Mouse (Mus musculus) liver, adult 2 months (tissue): ENCODE data around the gene Zfp273. TPM values are rescaled to one million over a fixed set of nuclear protein-coding genes. Genes with fewer than 3 reads are reported as not detected.
A peak's percentile ranks its signal among the peaks of the same experiment; 100 is the strongest.
"Not testable (repeated sequence)": the region's sequence is repeated elsewhere in the genome, so short reads cannot be mapped to it uniquely, and the experiment has no call there.

ENCODE experiments used
- DNase-seq: peaks from one replicate; pipeline ENCODE4 v3.0.0-alpha.2; 2011; ENCODE audit warnings: low read depth, low spot score; ENCODE audit errors: extremely low read depth
- H3K27ac ChIP-seq: fragments of 200-500 bp; replicated peaks from 2 replicates; pipeline ENCODE4 v1.5.1; 2012; ENCODE audit warnings: low read depth, mild to moderate bottlenecking, control low read depth, inconsistent platforms, low read length; ENCODE audit not compliant: insufficient read depth
- H3K27me3 ChIP-seq: fragments of 200-500 bp; 2 replicates; pipeline ENCODE4 v1.6.1; 2012; ENCODE audit warnings: mild to moderate bottlenecking, moderate library complexity, low read length, inconsistent platforms; ENCODE audit not compliant: control insufficient read depth, insufficient read depth
- H3K36me3 ChIP-seq: fragments of 200-500 bp; 2 replicates; pipeline ENCODE4 v1.6.1; 2012; ENCODE audit warnings: low read length, inconsistent platforms; ENCODE audit not compliant: control insufficient read depth, insufficient read depth
- H3K4me1 ChIP-seq: fragments of 200-500 bp; 2 replicates; pipeline ENCODE4 v1.6.1; 2011; ENCODE audit warnings: low read length; ENCODE audit not compliant: control insufficient read depth, insufficient read depth
- H3K4me3 ChIP-seq: fragments of 200-500 bp; 2 replicates; pipeline ENCODE4 v1.5.1; 2011; ENCODE audit warnings: low read depth, mild to moderate bottlenecking, control low read depth, low read length, moderate library complexity; ENCODE audit not compliant: insufficient read depth
- H3K79me2 ChIP-seq: fragments of 200-500 bp; 2 replicates; pipeline ENCODE4 v1.6.1; 2012; ENCODE audit warnings: inconsistent platforms, mild to moderate bottlenecking, low read length, moderate library complexity; ENCODE audit not compliant: control insufficient read depth, insufficient read depth
- H3K9ac ChIP-seq: fragments of 200-500 bp; 2 replicates; pipeline ENCODE4 v1.6.1; 2012; ENCODE audit warnings: low read depth, mild to moderate bottlenecking, control low read depth, inconsistent platforms, low read length
- CTCF ChIP-seq: fragments of 200-500 bp; IDR thresholded peaks from 2 replicates; pipeline ENCODE4 v1.5.1; 2011; ENCODE audit warnings: low read depth, low read length, control low read depth
- POLR2A ChIP-seq: fragments of 200-500 bp; IDR thresholded peaks from 2 replicates; pipeline ENCODE4 v1.6.1; 2011; ENCODE audit warnings: low read length, control low read depth; ENCODE audit not compliant: insufficient read depth; ENCODE audit errors: extremely low read depth
- WGBS: fragments of 180-500 bp; shearing (Covaris S2); methylation state at CpG from one replicate; pipeline ENCODE4 v1.1.7; 2018; 5-methylcytosine and 5-hydroxymethylcytosine counted together
- polyA plus RNA-seq: library from polyadenylated mRNA; depleted of rRNA; stranded (reverse); fragments of >200 nt; gene quantifications from 2 replicates; pipeline ENCODE4 v1.2.3, GENCODE M21; 2012
- total RNA-seq: library from RNA; depleted of rRNA; stranded (reverse); fragments of >200 nt; gene quantifications from 2 replicates; pipeline ENCODE4 v1.2.3, GENCODE M21; 2014

Zfp273 gene
- total and polyA plus RNA-seq, 2 experiments = 0.26 to 3.4 TPM

GRCm38 (mm10) chr13:67811651-67812210, 1.8 kb upstream of the Zfp273 start:
- TF ChIP-seq POLR2A = no peak
- no peak for TF ChIP-seq CTCF
- no peak for DNase-seq
- WGBS = 84% methylated on average over 1 of the region's 1 CpGs
- Histone ChIP-seq H3K9ac (no peak overlapping the region), H3K4me3 (no peak overlapping the region), H3K27ac (no peak overlapping the region), H3K4me1 (peaks cover 2% of the 10 kb centered on the region; the same call in 1 of the 2 replicates), H3K27me3 (no peaks in the 10 kb centered on the region), H3K79me2 (no peaks in the 10 kb centered on the region), H3K36me3 (no peaks in the 10 kb centered on the region)

GRCm38 (mm10) chr13:67812961-67813709, 405 bp upstream of the Zfp273 start:
- Histone ChIP-seq H3K9ac (no peak overlapping the region), H3K4me1 (peaks cover 2% of the 10 kb centered on the region; the same call in 1 of the 2 replicates), H3K27me3 (no peaks in the 10 kb centered on the region), H3K27ac (no peak overlapping the region), H3K36me3 (peaks cover 1% of the 10 kb centered on the region; the same call in 1 of the 2 replicates), H3K4me3 (peak overlapping the region; percentile 76; the same call in 1 of the 2 replicates), H3K79me2 (no peaks in the 10 kb centered on the region; the same call in 1 of the 2 replicates)
- 76% methylated on average over 8 of the region's 8 CpGs for WGBS
- TF ChIP-seq POLR2A = no peak
- no peak for TF ChIP-seq CTCF
- no peak for DNase-seq

GRCm38 (mm10) chr13:67818636-67819035, 5.1 kb downstream of the Zfp273 start:
- Histone ChIP-seq H3K4me3 (no peak overlapping the region), H3K79me2 (no peaks in the 10 kb centered on the region; the same call in 1 of the 2 replicates), H3K36me3 (peaks cover 24% of the 10 kb centered on the region), H3K27me3 (no peaks in the 10 kb centered on the region), H3K27ac (no peak overlapping the region), H3K9ac (no peak overlapping the region), H3K4me1 (peaks cover 2% of the 10 kb centered on the region; the same call in 1 of the 2 replicates)
- 78% methylated on average over 1 of the region's 1 CpGs for whole genome bisulfite sequencing
- TF ChIP-seq POLR2A (no peak), CTCF (no peak)
- DNase-seq = no peak

DNA sequence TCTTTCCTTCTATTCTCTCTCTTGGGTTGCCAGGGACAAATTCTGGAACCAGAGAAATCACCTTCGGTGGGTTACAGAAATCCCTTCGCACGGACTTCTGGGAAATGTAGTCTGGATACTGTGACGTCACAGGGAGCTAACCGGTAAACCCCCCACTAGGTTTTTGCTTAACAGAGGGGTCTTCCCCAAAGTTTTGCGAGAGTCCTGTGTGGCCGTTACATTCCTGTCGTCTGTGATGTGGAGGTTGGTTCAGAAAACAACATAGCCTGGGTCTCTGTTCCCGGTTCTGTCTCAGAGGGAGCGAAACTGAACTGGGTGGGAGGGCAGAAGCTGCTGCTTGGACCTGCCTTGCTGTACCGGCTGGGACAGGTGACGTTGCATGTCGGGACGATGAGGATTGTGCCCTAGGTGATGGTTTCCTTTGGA, 17.4 kb downstream of the Zfp273 start, which contains the start of gene Gm10037:
Gene Gm10037 (plus strand): TSS at position 196 of the 426 bp plus-strand sequence.
- no peaks in the 10 kb centered on the region for H3K27me3 ChIP-seq
- H3K79me2 ChIP-seq = no peaks in the 10 kb centered on the region
- 3% methylated on average over 14 of the region's 14 CpGs for WGBS
- no peaks in the 10 kb centered on the region for H3K4me1 ChIP-seq
- TF ChIP-seq POLR2A (no peak), CTCF (no peak)
- peaks cover 4% of the 10 kb centered on the region for H3K36me3 ChIP-seq
- peak within 1 kb of the TSS; percentile 53 for H3K4me3 ChIP-seq
- peak within 1 kb of the TSS; percentile 75 for H3K9ac ChIP-seq
- DNase-seq = peak; percentile 69
- peak within 1 kb of the TSS; percentile 48; the same call in 1 of the 2 replicates for H3K27ac ChIP-seq

- H3K27me3 ChIP-seq, H3K79me2 ChIP-seq, DNase-seq, H3K4me3 ChIP-seq, H3K9ac ChIP-seq, H3K27ac ChIP-seq, H3K4me1 ChIP-seq, H3K36me3 ChIP-seq: not testable (repeated sequence)
Measured at GRCm38 (mm10) chr13:67833137-67833536, 19.6 kb downstream of the Zfp273 start.

GRCm38 (mm10) chr13:67843775-67844118, 30.2 kb downstream of the Zfp273 start:
- DNase-seq = no peak
- Histone ChIP-seq H3K27ac (no peak overlapping the region), H3K36me3 (no peaks in the 10 kb centered on the region), H3K79me2 (no peaks in the 10 kb centered on the region), H3K4me1 (peaks cover 2% of the 10 kb centered on the region; the same call in 1 of the 2 replicates), H3K27me3 (no peaks in the 10 kb centered on the region), H3K9ac (peak overlapping the region; percentile 61), H3K4me3 (no peak overlapping the region)
- TF ChIP-seq POLR2A (no peak), CTCF (no peak)
- 59% methylated on average over 6 of the region's 6 CpGs for WGBS
